Mouse (Mus musculus): ENCODE data around the gene Ube2o. TPM values are rescaled to one million over a fixed set of nuclear protein-coding genes. Genes with fewer than 3 reads are reported as not detected.

Ube2o gene
- polyA plus RNA-seq, 1 experiment: 77.3 TPM

DNA sequence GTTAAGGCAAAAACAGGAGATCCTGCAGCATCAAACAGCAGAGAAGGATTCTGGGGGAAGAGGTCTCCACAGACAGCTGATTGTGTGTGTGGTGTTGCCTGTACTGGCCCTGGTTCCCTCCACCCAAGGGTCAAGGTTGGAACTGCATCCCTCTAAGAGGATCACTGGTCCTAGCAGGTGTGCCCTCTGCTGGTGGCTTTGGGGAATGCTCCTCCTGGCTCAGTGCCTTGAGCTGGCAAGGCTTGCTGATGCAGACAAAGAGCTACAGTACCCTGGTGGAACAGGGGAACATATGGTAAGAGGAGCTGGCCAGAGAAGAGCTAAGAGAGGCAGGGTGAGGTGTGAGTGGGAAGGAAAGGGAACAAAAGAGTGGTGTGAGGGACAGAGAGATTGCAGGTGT lies 11.2 kb upstream of the Ube2o start:
- H3K27me3 ChIP-seq (ENCODE audit: control insufficient read depth, insufficient read depth, low read length): no peaks in the 10 kb centered on the region
- H3K4me3 ChIP-seq (ENCODE audit: extremely low read depth, insufficient read depth, insufficient read length): no peak overlapping the region
- H3K36me3 ChIP-seq (ENCODE audit: control insufficient read depth, insufficient read depth, low read length): 0 out of 2 replicates have a peak, but pooled peaks cover 3% of the 10 kb centered on the region
- no peak overlapping the region for H3K27ac ChIP-seq (ENCODE audit: insufficient read depth, low read length)
- TF ChIP-seq POLR2A (IDR thresholded peaks at IDR 0.05; ENCODE audit: low read depth, low read length) (no peak), CTCF (IDR thresholded peaks at IDR 0.05; ENCODE audit: extremely low read depth, insufficient read depth, insufficient read length, insufficient replicate concordance) (peak; percentile 93; the same call in 1 of the 2 replicates)
- peak; percentile 63 to 87 for DNase-seq (ENCODE audit: low read depth in 1 of 2, low spot score in 2 of 2)
- peaks cover 2% of the 10 kb centered on the region; the same call in 1 of the 2 replicates for H3K4me1 ChIP-seq (ENCODE audit: control insufficient read depth, insufficient read depth, insufficient read length)

DNA sequence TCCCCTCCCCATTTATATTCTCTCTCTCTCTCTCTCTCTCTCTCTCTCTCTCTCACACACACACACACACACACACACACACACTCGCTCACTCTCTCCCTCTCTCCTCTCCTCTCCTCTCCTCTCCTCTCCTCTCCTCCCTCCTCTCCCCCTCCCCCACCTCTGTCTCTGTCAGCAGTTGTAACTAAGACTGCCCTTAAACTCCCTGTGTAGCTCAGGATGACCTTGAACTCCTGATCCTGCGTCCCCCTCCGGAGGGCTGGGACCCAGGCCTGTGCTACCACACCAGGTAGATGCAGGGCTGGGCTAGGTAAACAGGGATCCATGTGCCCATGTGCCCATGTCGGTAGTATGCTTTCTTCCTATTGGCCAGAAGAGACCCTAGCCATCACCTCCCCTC lies 10.4 kb upstream of the Ube2o start:
- Histone ChIP-seq H3K36me3 (ENCODE audit: control insufficient read depth, insufficient read depth, low read length) (no peaks in the 10 kb centered on the region), H3K27ac (ENCODE audit: insufficient read depth, low read length) (no peak overlapping the region), H3K27me3 (ENCODE audit: control insufficient read depth, insufficient read depth, low read length) (no peaks in the 10 kb centered on the region), H3K4me3 (ENCODE audit: extremely low read depth, insufficient read depth, insufficient read length) (no peak overlapping the region), H3K4me1 (ENCODE audit: control insufficient read depth, insufficient read depth, insufficient read length) (peaks cover 2% of the 10 kb centered on the region; the same call in 1 of the 2 replicates)
- no peak for TF ChIP-seq CTCF (IDR thresholded peaks at IDR 0.05; ENCODE audit: extremely low read depth, insufficient read depth, insufficient read length, insufficient replicate concordance)
- no peak for TF ChIP-seq POLR2A (IDR thresholded peaks at IDR 0.05; ENCODE audit: low read depth, low read length)
- 84% methylated on average over 4 of the region's 4 CpGs for WGBS
- DNase-seq (ENCODE audit: low read depth in 1 of 2, low spot score in 2 of 2): no peak

GRCm38 (mm10) chr11:116589574-116589973 lies 8.3 kb upstream of the Ube2o start:
- 25% methylated on average over 8 of the region's 8 CpGs for WGBS
- no peak for DNase-seq (ENCODE audit: low read depth in 1 of 2, low spot score in 2 of 2)
- peaks cover 2% of the 10 kb centered on the region; the same call in 1 of the 2 replicates for H3K4me1 ChIP-seq (ENCODE audit: control insufficient read depth, insufficient read depth, insufficient read length)
- H3K27ac ChIP-seq (ENCODE audit: insufficient read depth, low read length): no peak overlapping the region
- H3K36me3 ChIP-seq (ENCODE audit: control insufficient read depth, insufficient read depth, low read length): no peaks in the 10 kb centered on the region
- no peak overlapping the region for H3K4me3 ChIP-seq (ENCODE audit: extremely low read depth, insufficient read depth, insufficient read length)
- no peaks in the 10 kb centered on the region for H3K27me3 ChIP-seq (ENCODE audit: control insufficient read depth, insufficient read depth, low read length)
- TF ChIP-seq CTCF (IDR thresholded peaks at IDR 0.05; ENCODE audit: extremely low read depth, insufficient read depth, insufficient read length, insufficient replicate concordance): no peak
- TF ChIP-seq POLR2A (IDR thresholded peaks at IDR 0.05; ENCODE audit: low read depth, low read length): no peak

DNA sequence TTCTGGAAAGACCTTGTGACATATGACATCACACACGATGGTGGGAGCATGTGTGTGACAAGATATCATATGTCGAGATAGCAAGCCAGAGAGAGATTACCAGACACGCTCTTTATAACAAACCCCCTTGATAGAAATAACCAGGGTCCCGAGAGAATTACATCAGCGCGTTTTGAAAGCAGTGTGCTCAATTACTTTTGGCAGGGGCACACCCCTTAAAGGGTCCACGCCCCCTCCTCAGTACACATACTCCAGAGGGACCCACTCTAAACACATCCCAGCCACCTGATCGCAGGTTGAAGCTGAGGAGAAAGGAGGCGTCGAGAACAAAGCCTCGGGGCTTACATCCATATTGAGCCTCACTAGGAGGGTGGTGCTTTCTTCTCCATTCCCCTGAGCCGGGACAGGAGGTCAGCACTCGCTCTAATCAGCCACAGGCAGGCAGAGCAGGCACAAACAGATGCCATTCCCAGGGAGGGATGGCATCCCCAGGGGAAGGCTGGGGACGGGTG lies 7.8 kb upstream of the Ube2o start:
- no peak overlapping the region for H3K27ac ChIP-seq (ENCODE audit: insufficient read depth, low read length)
- TF ChIP-seq CTCF (IDR thresholded peaks at IDR 0.05; ENCODE audit: extremely low read depth, insufficient read depth, insufficient read length, insufficient replicate concordance) (no peak), POLR2A (IDR thresholded peaks at IDR 0.05; ENCODE audit: low read depth, low read length) (no peak)
- WGBS: 36% methylated on average over 14 of the region's 14 CpGs
- H3K4me1 ChIP-seq (ENCODE audit: control insufficient read depth, insufficient read depth, insufficient read length): peaks cover 2% of the 10 kb centered on the region; the same call in 1 of the 2 replicates
- no peaks in the 10 kb centered on the region for H3K36me3 ChIP-seq (ENCODE audit: control insufficient read depth, insufficient read depth, low read length)
- H3K4me3 ChIP-seq (ENCODE audit: extremely low read depth, insufficient read depth, insufficient read length): no peak overlapping the region
- DNase-seq (ENCODE audit: low read depth in 1 of 2, low spot score in 2 of 2): no peak
- H3K27me3 ChIP-seq (ENCODE audit: control insufficient read depth, insufficient read depth, low read length): no peaks in the 10 kb centered on the region

DNA sequence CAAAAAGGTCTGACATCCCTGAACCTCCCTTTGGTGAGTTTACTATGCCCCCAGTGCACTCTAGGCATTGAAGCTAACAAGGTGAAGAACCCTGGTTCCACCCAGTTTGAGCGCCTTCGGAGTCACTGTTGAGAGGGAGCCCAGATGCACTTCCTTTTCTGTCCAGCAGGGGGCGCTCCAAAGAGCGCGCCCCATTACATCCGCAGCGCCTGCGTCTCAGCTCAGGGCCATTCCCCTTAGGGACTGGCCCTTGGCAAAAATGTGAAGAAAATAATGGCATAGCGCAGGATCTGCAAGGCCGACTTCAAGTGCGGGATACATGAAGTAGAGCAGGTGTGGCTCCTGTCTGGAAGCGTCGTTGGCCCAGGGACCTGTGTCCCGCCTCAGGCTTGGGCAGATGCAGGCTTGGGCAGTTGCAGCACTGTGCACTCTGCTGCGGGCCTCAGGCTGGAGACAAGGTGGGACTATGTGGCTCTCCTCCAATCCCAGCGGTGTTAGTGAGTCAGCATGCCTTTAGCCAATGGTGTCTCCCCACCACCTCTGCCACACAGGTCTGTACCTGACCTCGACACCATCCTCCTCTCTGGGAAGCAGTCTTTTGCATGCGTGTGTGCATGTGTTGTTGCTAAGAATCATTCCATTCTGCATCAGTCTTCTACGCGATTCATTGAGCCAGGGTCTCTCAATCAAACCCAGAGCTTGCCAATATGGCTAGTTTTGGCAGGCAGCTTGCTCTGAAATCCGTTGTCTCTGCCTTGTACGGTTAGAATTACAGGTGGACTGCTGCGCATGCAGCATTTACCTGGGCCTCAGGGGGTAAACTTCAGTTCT lies 5.8 kb upstream of the Ube2o start:
- WGBS: 37% methylated on average over 23 of the region's 23 CpGs
- DNase-seq (ENCODE audit: low read depth in 1 of 2, low spot score in 2 of 2): peak; percentile 41 to 70
- H3K27ac ChIP-seq (ENCODE audit: insufficient read depth, low read length): no peak overlapping the region
- TF ChIP-seq POLR2A (IDR thresholded peaks at IDR 0.05; ENCODE audit: low read depth, low read length) (no peak), CTCF (IDR thresholded peaks at IDR 0.05; ENCODE audit: extremely low read depth, insufficient read depth, insufficient read length, insufficient replicate concordance) (peak; percentile 99)
- H3K36me3 ChIP-seq (ENCODE audit: control insufficient read depth, insufficient read depth, low read length): no peaks in the 10 kb centered on the region
- H3K4me1 ChIP-seq (ENCODE audit: control insufficient read depth, insufficient read depth, insufficient read length): peaks cover 2% of the 10 kb centered on the region; the same call in 1 of the 2 replicates
- H3K27me3 ChIP-seq (ENCODE audit: control insufficient read depth, insufficient read depth, low read length): no peaks in the 10 kb centered on the region
- H3K4me3 ChIP-seq (ENCODE audit: extremely low read depth, insufficient read depth, insufficient read length): no peak overlapping the region

- TF ChIP-seq POLR2A (IDR thresholded peaks at IDR 0.05; ENCODE audit: low read depth, low read length) (no peak), CTCF (IDR thresholded peaks at IDR 0.05; ENCODE audit: extremely low read depth, insufficient read depth, insufficient read length, insufficient replicate concordance) (no peak)
- Histone ChIP-seq H3K4me1 (ENCODE audit: control insufficient read depth, insufficient read depth, insufficient read length) (peaks cover 2% of the 10 kb centered on the region; the same call in 1 of the 2 replicates), H3K4me3 (ENCODE audit: extremely low read depth, insufficient read depth, insufficient read length) (no peak within 1 kb of the TSS), H3K36me3 (ENCODE audit: control insufficient read depth, insufficient read depth, low read length) (no peaks in the 10 kb centered on the region), H3K27me3 (ENCODE audit: control insufficient read depth, insufficient read depth, low read length) (no peaks in the 10 kb centered on the region), H3K27ac (ENCODE audit: insufficient read depth, low read length) (no peak within 1 kb of the TSS)
- no peak for DNase-seq (ENCODE audit: low read depth in 1 of 2, low spot score in 2 of 2)
- 80% methylated on average over 5 of the region's 5 CpGs for WGBS
Observed at GRCm38 (mm10) chr11:116586310-116586709, 5.1 kb upstream of the Ube2o start, which contains the start of gene Aanat. TSS of gene Aanat (plus strand) at chr11:116586432.

GRCm38 (mm10) chr11:116585682-116586081 lies 4.4 kb upstream of the Ube2o start:
- no peaks in the 10 kb centered on the region for H3K27me3 ChIP-seq (ENCODE audit: control insufficient read depth, insufficient read depth, low read length)

More at GRCm38 (mm10) chr11:116585682-116586081, 4.4 kb upstream of the Ube2o start:
- DNase-seq (ENCODE audit: low read depth in 1 of 2, low spot score in 2 of 2): no peak
- no peaks in the 10 kb centered on the region for H3K36me3 ChIP-seq (ENCODE audit: control insufficient read depth, insufficient read depth, low read length)
- TF ChIP-seq POLR2A (IDR thresholded peaks at IDR 0.05; ENCODE audit: low read depth, low read length) (no peak), CTCF (IDR thresholded peaks at IDR 0.05; ENCODE audit: extremely low read depth, insufficient read depth, insufficient read length, insufficient replicate concordance) (no peak)
- 88% methylated on average over 6 of the region's 6 CpGs for WGBS
- H3K27ac ChIP-seq (ENCODE audit: insufficient read depth, low read length): no peak overlapping the region
- H3K4me3 ChIP-seq (ENCODE audit: extremely low read depth, insufficient read depth, insufficient read length): no peak overlapping the region
- peaks cover 6% of the 10 kb centered on the region for H3K4me1 ChIP-seq (ENCODE audit: control insufficient read depth, insufficient read depth, insufficient read length)

Data from spleen, adult 2 months (tissue).